Mouse (Mus musculus) embryonic fibroblast, embryonic 13.5 days (primary cell): Measurements from ENCODE around the gene 1700092M07Rik. TPM values are rescaled to one million over a fixed set of nuclear protein-coding genes. Genes with fewer than 3 reads are reported as not detected.

ENCODE experiments used
- H3K27ac ChIP-seq: 2 replicates; pipeline ENCODE4 v1.5.1; 2012; ENCODE audit warnings: low read length, control low read depth, inconsistent platforms; ENCODE audit not compliant: insufficient read depth
- H3K4me1 ChIP-seq: 2 replicates; pipeline ENCODE4 v1.6.1; 2011; ENCODE audit warnings: low read length; ENCODE audit not compliant: control insufficient read depth, insufficient read depth
- H3K4me3 ChIP-seq: 2 replicates; pipeline ENCODE4 v1.5.1; 2011; ENCODE audit warnings: mild to moderate bottlenecking, control low read depth, low read length; ENCODE audit not compliant: insufficient read depth
- CTCF ChIP-seq: IDR thresholded peaks from 2 replicates; pipeline ENCODE4 v1.5.1; 2011; ENCODE audit warnings: mild to moderate bottlenecking, control low read depth, low read length, moderate library complexity, borderline replicate concordance; ENCODE audit not compliant: insufficient read depth
- POLR2A ChIP-seq: IDR thresholded peaks from 2 replicates; pipeline ENCODE4 v1.6.1; 2011; ENCODE audit warnings: low read depth, mild to moderate bottlenecking, control low read depth, low read length, moderate library complexity
- polyA plus RNA-seq: library from polyadenylated mRNA; stranded (reverse); fragments of >200 nt; gene quantifications from 2 replicates; pipeline ENCODE4 v1.2.4, GENCODE M21; 2011; ENCODE audit warnings: low read depth; ENCODE audit not compliant: missing spikeins, insufficient read length

Gene 1700092M07Rik
- polyA plus RNA-seq, 1 experiment, result not detected

DNA sequence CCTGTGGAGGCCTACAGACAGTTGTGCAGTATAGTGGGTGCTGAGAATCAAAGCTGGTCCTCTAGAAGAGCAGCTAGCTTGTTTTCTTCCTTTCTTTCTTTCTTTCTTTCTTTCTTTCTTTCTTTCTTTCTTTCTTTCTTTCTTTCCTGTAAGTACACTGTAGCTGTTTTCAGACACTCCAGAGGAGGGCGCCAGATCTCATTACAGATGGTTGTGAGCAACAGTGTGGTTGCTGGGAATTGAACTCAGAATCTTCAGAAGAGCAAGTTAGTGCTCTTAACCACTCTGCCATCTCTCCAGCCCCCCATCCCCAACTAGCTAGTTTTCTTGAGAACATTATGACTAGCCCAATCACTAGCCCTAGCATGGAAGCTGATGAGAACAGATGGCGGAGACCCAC, 20.2 kb downstream of the 1700092M07Rik start:
- Histone ChIP-seq H3K4me1 (0 out of 2 replicates have a peak, but pooled peaks cover 2% of the 10 kb centered on the region), H3K4me3 (no peak overlapping the region), H3K27ac (no peak overlapping the region)
- no peak for TF ChIP-seq CTCF
- no peak for TF ChIP-seq POLR2A

DNA sequence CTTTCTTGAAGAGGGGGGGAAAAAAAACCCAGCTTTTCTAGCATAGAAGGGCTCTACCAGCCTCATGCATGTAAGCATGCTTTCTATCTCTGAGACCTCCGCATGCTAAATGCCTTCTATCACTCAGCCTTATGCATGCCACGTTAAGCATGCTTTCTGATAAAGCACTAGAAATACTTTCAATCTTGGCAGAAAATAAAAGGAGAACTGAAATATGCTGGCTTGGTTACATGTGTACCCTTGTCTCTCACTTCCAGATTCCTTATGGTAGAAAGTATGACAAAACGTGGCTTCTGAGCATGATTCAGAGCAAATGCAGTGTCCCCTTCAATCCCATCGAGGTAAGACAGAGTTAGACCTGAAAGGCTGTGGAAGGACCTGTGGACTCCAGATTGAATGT, 22.8 kb downstream of the 1700092M07Rik start:
- H3K4me3 ChIP-seq, result no peak overlapping the region
- H3K27ac ChIP-seq, result no peak overlapping the region
- 0 out of 2 replicates have a peak, but pooled peaks cover 2% of the 10 kb centered on the region for H3K4me1 ChIP-seq
- TF ChIP-seq POLR2A (no peak), CTCF (no peak)

DNA sequence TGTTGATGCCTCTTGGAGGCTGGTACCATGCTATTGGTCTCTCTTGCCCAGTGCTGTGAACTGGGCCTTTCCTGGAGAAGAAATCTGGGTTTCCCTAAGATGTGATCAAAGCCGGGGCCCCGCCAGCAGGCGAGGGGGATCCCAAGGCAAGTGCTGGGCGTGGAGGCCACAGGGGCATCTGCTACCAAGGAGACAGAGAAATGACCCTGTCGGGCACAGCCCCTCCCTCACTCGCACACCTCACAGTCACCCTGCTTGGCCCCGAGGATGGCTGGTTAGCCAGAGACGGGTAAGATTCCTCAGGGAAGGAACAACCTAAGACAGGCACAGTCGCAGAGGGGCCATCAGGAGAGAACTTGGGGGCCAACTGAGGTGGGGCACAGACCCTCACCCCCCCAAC, 25.0 kb downstream of the 1700092M07Rik start:
- H3K4me1 ChIP-seq, result no peaks in the 10 kb centered on the region
- TF ChIP-seq CTCF (no peak), POLR2A (no peak)
- no peak overlapping the region for H3K27ac ChIP-seq
- H3K4me3 ChIP-seq, result no peak overlapping the region

DNA sequence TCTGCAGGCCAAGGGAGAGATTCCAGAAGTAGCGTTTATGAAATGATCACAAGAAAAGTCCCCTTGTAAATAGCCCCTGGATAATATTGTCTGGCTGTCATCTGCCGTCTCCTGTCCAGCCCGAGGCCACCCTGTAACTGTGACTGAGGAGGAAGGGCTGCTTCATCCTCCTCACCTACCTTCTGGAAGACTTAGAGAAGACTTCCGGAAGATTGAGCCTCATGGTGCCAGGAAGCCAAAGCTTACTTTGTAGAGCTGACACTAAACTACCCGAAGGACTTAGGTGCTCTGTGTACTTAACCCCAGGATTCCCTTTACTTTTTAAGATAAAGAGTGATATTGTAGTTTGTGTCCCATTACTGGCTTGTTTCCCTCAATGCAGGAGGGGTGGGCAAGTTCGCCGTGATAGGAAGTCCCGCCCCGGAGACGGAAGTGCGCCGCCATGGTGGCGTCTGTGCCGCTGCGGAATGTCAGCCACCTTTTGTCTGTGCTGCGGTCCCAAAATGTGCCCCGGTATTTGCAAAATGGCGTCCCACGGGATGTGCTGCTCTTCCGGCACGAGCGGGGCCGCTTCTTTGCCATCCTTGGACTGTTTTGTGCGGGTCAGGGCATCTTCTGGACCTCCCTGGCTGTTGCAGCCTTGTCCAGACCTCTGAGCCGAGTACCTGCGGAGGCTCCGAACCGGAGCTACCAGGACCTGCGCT, 30.2 kb downstream of the 1700092M07Rik start, which contains the start of gene Tmem223:
TSS of gene Tmem223 (plus strand) at position 430 of the 704 bp plus-strand sequence.
- H3K4me3 ChIP-seq, result peak within 1 kb of the TSS; percentile 58
- TF ChIP-seq CTCF (no peak), POLR2A (peak; percentile 85)
- H3K4me1 ChIP-seq, result no peaks in the 10 kb centered on the region
- peak within 1 kb of the TSS; percentile 30 for H3K27ac ChIP-seq

DNA sequence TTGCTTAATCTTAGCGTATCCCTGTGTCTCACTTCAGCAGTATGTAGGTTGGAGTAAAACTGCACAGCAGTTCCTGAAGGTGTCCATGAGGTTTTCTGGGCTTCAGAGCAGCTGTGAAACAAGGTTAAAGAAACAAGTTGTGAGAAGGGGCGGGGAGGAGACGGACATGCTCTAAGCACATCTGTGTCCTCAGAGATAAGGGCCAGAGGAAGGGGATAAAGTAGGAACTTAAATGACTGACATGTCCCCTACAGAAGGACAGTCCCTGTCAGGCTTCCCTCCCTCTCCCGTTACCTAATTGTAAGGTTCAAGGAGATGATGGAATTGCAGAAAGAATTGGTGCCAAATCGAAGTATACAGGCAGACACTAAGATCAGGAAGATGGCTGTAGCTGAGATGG, 32.5 kb downstream of the 1700092M07Rik start:
- Histone ChIP-seq H3K4me3 (no peak overlapping the region), H3K27ac (no peak overlapping the region), H3K4me1 (no peaks in the 10 kb centered on the region)
- TF ChIP-seq POLR2A (no peak; the same call in 1 of the 2 replicates), CTCF (no peak)

DNA sequence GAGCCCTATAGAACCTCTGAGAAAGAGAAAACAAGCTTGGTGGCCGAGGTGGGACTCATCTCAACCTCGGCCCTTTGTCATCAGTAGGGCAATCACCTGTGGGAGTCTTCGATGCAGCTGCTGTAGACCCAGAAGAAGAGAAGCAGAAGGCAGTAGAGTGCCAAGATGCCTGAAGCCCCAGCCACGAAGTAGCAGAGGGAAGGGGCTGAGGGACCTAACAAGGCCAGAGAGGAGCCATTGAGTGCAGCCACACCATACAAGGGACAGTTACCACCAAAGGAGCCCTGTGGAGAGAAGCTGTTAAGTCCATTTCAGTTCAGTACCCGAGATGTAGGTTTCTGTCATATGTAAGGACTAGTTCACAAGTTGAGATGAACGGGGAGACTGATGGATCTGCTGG, 32.9 kb downstream of the 1700092M07Rik start:
- Histone ChIP-seq H3K4me3 (peak overlapping the region; percentile 30), H3K4me1 (no peaks in the 10 kb centered on the region), H3K27ac (no peak overlapping the region; the same call in 1 of the 2 replicates)
- 0 out of 2 replicates have a peak, but pooled peaks have one; percentile 4 for TF ChIP-seq POLR2A
- TF ChIP-seq CTCF, result no peak

DNA sequence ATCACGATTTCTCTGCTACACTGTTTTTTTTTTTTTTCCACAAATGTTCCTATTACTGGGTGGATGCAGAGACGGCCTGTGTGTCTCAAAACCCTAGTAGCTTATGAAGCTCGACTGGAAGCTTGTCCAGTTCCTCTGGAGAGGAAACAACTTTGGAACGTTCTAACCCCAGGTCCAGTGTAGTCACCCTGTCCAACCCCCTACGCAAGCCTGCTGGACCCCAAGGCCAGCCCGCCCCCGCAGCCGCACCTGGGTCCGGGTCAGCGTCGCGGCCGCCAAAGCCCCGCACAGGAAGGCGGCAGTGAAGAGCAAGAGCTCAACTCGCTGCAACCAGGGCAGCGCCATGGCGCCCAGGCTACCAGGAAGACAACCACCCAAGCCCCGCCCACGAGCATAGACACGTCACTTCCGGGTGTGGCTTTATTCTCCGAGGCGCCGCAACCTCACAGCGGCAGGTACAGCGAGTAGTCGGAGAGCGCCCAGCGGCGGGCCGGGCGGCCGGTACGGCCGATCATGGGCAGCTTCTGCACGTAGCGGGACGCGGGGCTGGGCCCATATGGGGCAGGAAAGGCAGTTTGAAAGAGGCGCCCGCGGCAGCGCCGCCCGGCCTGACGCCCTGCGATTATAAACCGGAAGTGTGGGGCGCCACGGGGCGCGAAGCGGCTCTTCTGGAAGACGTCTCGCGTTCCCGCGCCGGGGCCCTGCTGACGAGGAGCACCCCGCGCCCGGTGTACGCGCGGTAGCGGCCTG, 33.7 kb downstream of the 1700092M07Rik start, which contains the start of gene Tmem179b:
TSS of gene Tmem179b (minus strand) at position 382 of the 750 bp plus-strand sequence.
- Histone ChIP-seq H3K4me1 (no peaks in the 10 kb centered on the region), H3K4me3 (peak within 1 kb of the TSS; percentile 72), H3K27ac (peak within 1 kb of the TSS; percentile 86)
- TF ChIP-seq CTCF (no peak), POLR2A (peak; percentile 95)

DNA sequence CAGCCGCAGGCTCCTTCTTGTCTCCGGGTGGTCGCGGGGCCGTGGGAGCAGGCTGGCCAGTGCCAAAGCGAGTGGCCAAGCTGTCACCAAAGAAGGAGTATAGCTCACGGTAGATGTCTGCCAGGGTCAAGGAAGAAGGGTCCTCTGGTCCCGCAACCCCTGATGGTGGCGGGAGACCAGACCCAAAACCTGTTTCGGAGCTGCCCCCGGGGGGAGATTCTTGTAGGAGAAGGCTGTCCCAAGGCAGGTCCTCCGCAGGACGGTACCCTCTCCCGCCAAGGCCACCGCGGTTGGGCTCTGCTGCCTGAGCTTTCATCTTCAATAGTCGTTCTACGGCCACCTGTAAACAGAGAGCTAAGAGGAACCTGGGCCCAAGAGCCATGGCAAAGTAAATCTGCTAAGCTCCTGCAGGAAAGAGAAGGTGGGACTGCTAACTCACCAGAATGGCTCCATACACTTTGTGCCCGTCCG, 34.5 kb downstream of the 1700092M07Rik start:
- Histone ChIP-seq H3K4me1 (no peaks in the 10 kb centered on the region), H3K27ac (peak overlapping the region; percentile 86), H3K4me3 (peak overlapping the region; percentile 72)
- TF ChIP-seq POLR2A (0 out of 2 replicates have a peak, but pooled peaks have one; percentile 25), CTCF (no peak)

DNA sequence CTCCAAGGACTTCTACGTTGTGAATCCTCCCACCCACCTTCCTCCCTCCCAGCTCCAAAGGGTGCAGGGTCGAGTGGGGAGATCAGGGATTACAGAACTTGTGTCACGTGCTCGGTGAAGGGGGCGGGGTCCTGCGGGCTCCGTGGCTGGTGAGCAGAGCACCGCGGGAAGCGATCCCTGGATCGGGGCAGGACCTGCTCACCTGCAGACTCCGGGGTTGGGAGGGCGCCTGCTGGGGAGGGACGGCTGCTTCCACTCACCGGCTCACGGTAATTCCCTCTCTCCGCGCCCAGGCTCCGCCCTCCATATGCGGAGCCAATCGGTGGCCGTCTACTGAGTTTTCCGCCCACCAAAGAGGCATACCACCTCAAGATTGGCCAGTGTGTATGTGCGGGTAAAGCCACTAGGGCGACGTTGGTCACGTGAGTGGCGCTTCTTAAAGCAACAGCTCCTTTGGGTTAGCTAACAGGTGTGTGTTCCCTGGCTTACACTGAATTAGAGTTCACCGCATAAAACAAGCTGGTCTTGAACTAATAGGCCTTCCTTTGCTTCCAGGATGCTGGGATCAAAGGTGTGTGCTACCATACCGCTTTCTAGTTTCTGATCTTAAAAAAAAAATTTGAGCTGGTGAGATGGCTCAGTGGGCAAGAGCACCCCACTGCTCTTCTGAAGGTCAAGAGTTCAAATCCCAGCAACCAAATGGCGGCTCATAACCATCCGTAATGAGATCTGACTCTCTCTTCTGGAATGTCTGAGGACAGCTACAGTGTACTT, 45.7 kb downstream of the 1700092M07Rik start, which contains the start of gene Taf6l:
TSS of gene Taf6l (minus strand) at position 410 of the 774 bp plus-strand sequence.
- H3K4me3 ChIP-seq, result peak within 1 kb of the TSS; percentile 76
- TF ChIP-seq POLR2A (peak; percentile 51), CTCF (no peak)
- H3K27ac ChIP-seq, result no peak within 1 kb of the TSS
- no peaks in the 10 kb centered on the region; the same call in 1 of the 2 replicates for H3K4me1 ChIP-seq
